Mouse (Mus musculus) brain, embryonic 14.5 days (tissue): Measurements from ENCODE around the gene Capns2. TPM values are rescaled to one million over a fixed set of nuclear protein-coding genes. Genes with fewer than 3 reads are reported as not detected.

Experiments used
- DNase-seq: peaks from one replicate; pipeline ENCODE4 v3.0.0-alpha.2; 2011; ENCODE audit warnings: low read depth
- CTCF ChIP-seq: fragments of 200-500 bp; IDR thresholded peaks from 2 replicates; pipeline ENCODE4 v1.5.1; 2012; ENCODE audit warnings: inconsistent platforms, mild to moderate bottlenecking, moderate library complexity, borderline replicate concordance; ENCODE audit not compliant: insufficient read depth, insufficient read length; ENCODE audit errors: extremely low read depth
- POLR2A ChIP-seq: fragments of 200-500 bp; IDR thresholded peaks from 2 replicates; pipeline ENCODE4 v1.6.1; 2012; ENCODE audit warnings: mild to moderate bottlenecking, inconsistent platforms, borderline replicate concordance; ENCODE audit not compliant: poor library complexity, insufficient read depth, insufficient read length, severe bottlenecking; ENCODE audit errors: extremely low read depth
- polyA plus RNA-seq: library from polyadenylated mRNA; depleted of rRNA; stranded (reverse); fragments of >200 nt; gene quantifications from 2 replicates; pipeline ENCODE4 v1.2.3, GENCODE M21; 2012

Gene Capns2
- polyA plus RNA-seq, 1 experiment, result 1.2 TPM

- TF ChIP-seq CTCF, result no peak
- DNase-seq, result no peak
Measured at GRCm38 (mm10) chr8:92893870-92894269, 7.3 kb upstream of the Capns2 start.

GRCm38 (mm10) chr8:92895053-92895452 lies 6.2 kb upstream of the Capns2 start:
- TF ChIP-seq CTCF, result no peak
- no peak for TF ChIP-seq POLR2A
- DNase-seq, result no peak

GRCm38 (mm10) chr8:92896056-92896455 lies 5.2 kb upstream of the Capns2 start:
- DNase-seq, result no peak
- no peak for TF ChIP-seq POLR2A
- no peak for TF ChIP-seq CTCF

GRCm38 (mm10) chr8:92896611-92897010 lies 4.6 kb upstream of the Capns2 start:
- TF ChIP-seq CTCF (no peak), POLR2A (no peak)
- no peak for DNase-seq

- TF ChIP-seq POLR2A (no peak), CTCF (no peak)
- no peak for DNase-seq
Measured at GRCm38 (mm10) chr8:92897794-92898193, 3.4 kb upstream of the Capns2 start.

- DNase-seq, result peak; percentile 31
- no peak for TF ChIP-seq CTCF
- TF ChIP-seq POLR2A, result no peak
Measured at GRCm38 (mm10) chr8:92899590-92899989, 1.6 kb upstream of the Capns2 start.

- no peak for DNase-seq
- TF ChIP-seq CTCF (no peak), POLR2A (no peak)
Measured at GRCm38 (mm10) chr8:92902981-92903380, 1.8 kb downstream of the Capns2 start.

- TF ChIP-seq POLR2A (no peak), CTCF (no peak)
- DNase-seq, result peak; percentile 14
Measured at GRCm38 (mm10) chr8:92903488-92904135, 2.4 kb downstream of the Capns2 start.

- TF ChIP-seq CTCF (no peak), POLR2A (no peak)
- DNase-seq, result no peak
Measured at GRCm38 (mm10) chr8:92906553-92906952, 5.3 kb downstream of the Capns2 start.

GRCm38 (mm10) chr8:92908448-92908847 lies 7.2 kb downstream of the Capns2 start:
- no peak for TF ChIP-seq POLR2A
- no peak for TF ChIP-seq CTCF
- DNase-seq, result no peak

GRCm38 (mm10) chr8:92911477-92911876 lies 10.3 kb downstream of the Capns2 start:
- DNase-seq, result no peak
- TF ChIP-seq POLR2A (no peak), CTCF (no peak)

- TF ChIP-seq POLR2A (no peak), CTCF (no peak)
- DNase-seq, result no peak
Measured at GRCm38 (mm10) chr8:92913396-92913795, 12.2 kb downstream of the Capns2 start.
